Comparison of ENCODE assay signal across 11 mouse cellular contexts in genomic region chr2:157064136-157064535, GRCm38 (mm10). TPM values are rescaled to one million over a fixed set of nuclear protein-coding genes. Genes with fewer than 3 reads are reported as not detected.
DNase-seq lines count a peak whose midpoint lies in the region; ATAC-seq and TF ChIP-seq lines count a peak whose summit lies in the region.
"Had no signal": no experiment of that assay in that cellular context is flagged by ENCODE, and none has a peak within 500 bp of the region (broad histone marks: within the 10 kb centered on the region; RNA-seq: fewer than 3 reads in every experiment).

No protein-coding gene starts in this region.

- no peak for TF ChIP-seq EP300 in heart, adult 2 months (IDR thresholded peaks at IDR 0.05; ENCODE audit: insufficient read depth, low read depth, low read length)

- WGBS in heart, adult 2 months: 38% methylated on average over 7 of the region's 7 CpGs
- WGBS in neural tube, embryonic 13.5 days: 46% methylated on average over 7 of the region's 7 CpGs

- H3K4me2 ChIP-seq in neural tube, embryonic 13.5 days: no peak overlapping the region
- H3K4me2 ChIP-seq: limb, embryonic 15.5 days had no signal

- H3K9me3 ChIP-seq in neural tube, embryonic 13.5 days: no peaks in the 10 kb centered on the region
- H3K9me3 ChIP-seq: limb, embryonic 15.5 days had no signal

- H3K4me1 ChIP-seq in heart, adult 2 months (ENCODE audit: control insufficient read depth, insufficient read depth, low read length): peaks cover 37% of the 10 kb centered on the region
- H3K4me1 ChIP-seq in neural tube, embryonic 13.5 days (replicated peaks): peaks cover 88% of the 10 kb centered on the region

- ATAC-seq in neural tube, embryonic 13.5 days (ENCODE audit: low read depth): peak; percentile 45; the same call in 1 of the 2 replicates

- peak overlapping the region; percentile 74 for H3K27ac ChIP-seq in heart, adult 2 months
- H3K27ac ChIP-seq in neural tube, embryonic 13.5 days (replicated peaks): peak overlapping the region; percentile 62; the same call in 1 of the 2 replicates

- H3K9ac ChIP-seq in heart, adult 2 months (ENCODE audit: low read depth, low read length): no peak overlapping the region
- peak overlapping the region; percentile 36; the same call in 1 of the 2 replicates for H3K9ac ChIP-seq in neural tube, embryonic 13.5 days
- H3K9ac ChIP-seq: limb, embryonic 15.5 days had no signal

- intact Hi-C loops in heart, adult 2 months (cut with DNase I): no loop called here
- intact Hi-C loops in heart, postnatal 36 days (cut with DNase I): no loop called here

- H3K27me3 ChIP-seq in heart, adult 2 months (ENCODE audit: control insufficient read depth, insufficient read depth, low read length): no peaks in the 10 kb centered on the region
- no peaks in the 10 kb centered on the region for H3K27me3 ChIP-seq in neural tube, embryonic 13.5 days
- H3K27me3 ChIP-seq: limb, embryonic 15.5 days had no signal

- no peak for TF ChIP-seq CTCF in heart, adult 2 months (IDR thresholded peaks at IDR 0.05)

- no peak overlapping the region for H3K4me3 ChIP-seq in heart, adult 2 months
- H3K4me3 ChIP-seq in neural tube, embryonic 13.5 days: no peak overlapping the region
- H3K4me3 ChIP-seq: limb, embryonic 15.5 days had no signal

- TF ChIP-seq POLR2A in heart, adult 2 months (IDR thresholded peaks at IDR 0.05; ENCODE audit: insufficient read depth, low read depth, low read length): no peak

- peak; percentile 50 to 67 for DNase-seq in heart, adult 2 months
- no peak for DNase-seq in heart, postnatal 36 days
- peak; percentile 48 for DNase-seq in right cerebral cortex, postnatal 14 days
- DNase-seq in right cerebral cortex, postnatal 4 days: no peak
- DNase-seq in heart, postnatal 4 days: peak; percentile 40
- no peak for DNase-seq in gastrocnemius, postnatal 4 days (ENCODE audit: low spot score in 2 of 2)
- no peak for DNase-seq in spleen, postnatal 4 days (ENCODE audit: low spot score in 2 of 2)

- peaks cover 3% of the 10 kb centered on the region for H3K36me3 ChIP-seq in heart, adult 2 months (ENCODE audit: control insufficient read depth, insufficient read depth, low read length)
- H3K36me3 ChIP-seq in neural tube, embryonic 13.5 days: peaks cover 21% of the 10 kb centered on the region

- H3K79me2 ChIP-seq in heart, adult 2 months (replicated peaks; ENCODE audit: control insufficient read depth, insufficient read depth, low read length): peaks cover 5% of the 10 kb centered on the region

RNA-seq across cellular contexts. Expression of gene Soga1, which starts 14.9 kb away (rescaled TPM):
- total RNA-seq in heart, adult 2 months (2021): 10 to 100 TPM; 10.0 to 11.7 TPM
- polyA plus RNA-seq in heart, adult 2 months (2012; rRNA removed): 4.8 and 6.6 TPM in 2 replicates
- 10 to 100 TPM; 11.5 to 13.4 TPM for total RNA-seq in heart, postnatal 36 days (2021)
- total RNA-seq in heart, postnatal 4 days (2021): 10 to 100 TPM; 36.9 to 39.8 TPM
- 4.5 and 5.9 TPM in 2 replicates for polyA plus RNA-seq in neural tube, embryonic 13.5 days (2015; fragmentation: Nextera tagmentation; extraction: Ambion mirVana)
- 10 to 100 TPM; 33.7 to 34.6 TPM for total RNA-seq in gastrocnemius, postnatal 4 days (2021)

RNA-seq across cellular contexts. Expression of gene Tldc2, which starts 22.7 kb away (rescaled TPM):
- total RNA-seq in heart, adult 2 months (2021): not detected
- not detected in 2 replicates for polyA plus RNA-seq in heart, adult 2 months (2012; rRNA removed)
- total RNA-seq in heart, postnatal 36 days (2021): not detected
- total RNA-seq in heart, postnatal 4 days (2021): not detected
- not detected in 2 replicates for polyA plus RNA-seq in neural tube, embryonic 13.5 days (2015; fragmentation: Nextera tagmentation; extraction: Ambion mirVana)
- not detected for total RNA-seq in gastrocnemius, postnatal 4 days (2021)
- total RNA-seq: ES-E14 had no signal
- polyA plus RNA-seq: limb, embryonic 15.5 days; stomach, embryonic 14.5 days had no signal

RNA-seq across cellular contexts. Expression of gene Dsn1, which starts 57.2 kb away (rescaled TPM):
- total RNA-seq in heart, adult 2 months (2021): 1 to 10 TPM; 1.3 to 1.8 TPM
- polyA plus RNA-seq in heart, adult 2 months (2012; rRNA removed): 0.70 and 2.0 TPM in 2 replicates
- 1 to 10 TPM; 1.6 to 2.2 TPM for total RNA-seq in heart, postnatal 36 days (2021)
- 10 to 100 TPM; 21.5 to 24.3 TPM for total RNA-seq in heart, postnatal 4 days (2021)
- 9.9 and 10.3 TPM in 2 replicates for polyA plus RNA-seq in neural tube, embryonic 13.5 days (2015; fragmentation: Nextera tagmentation; extraction: Ambion mirVana)
- total RNA-seq in gastrocnemius, postnatal 4 days (2021): 10 to 100 TPM; 11.6 to 12.3 TPM

Comparison
In these comparisons a context has a peak if more than half of its experiments do, and no peak if none do; other contexts are left out.
1. DNase-seq: peak in heart, adult 2 months (2 of 2), right cerebral cortex, postnatal 14 days (single experiment) and heart, postnatal 4 days (single experiment); none in heart, postnatal 36 days (0 of 2), right cerebral cortex, postnatal 4 days (single experiment), gastrocnemius, postnatal 4 days (0 of 2) and spleen, postnatal 4 days (0 of 2).